Mouse (Mus musculus) heart, embryonic 14.5 days (tissue): ENCODE results near the gene Srgap2. TPM values are rescaled to one million over a fixed set of nuclear protein-coding genes. Genes with fewer than 3 reads are reported as not detected.

Source experiments
- ATAC-seq: fragments of 200-750 bp; cut with Nextera tagmentation; 2 replicates; pipeline ENCODE4 v1.8.0; 2017; ENCODE audit warnings: low read depth, moderate TSS enrichment; ENCODE audit not compliant: insufficient number of reproducible peaks, insufficient read depth, low FRiP score
- H3K27ac ChIP-seq, 2 experiments: fragments of 200-500 bp in 1 of 2; fragments of 300-500 bp in 1 of 2; sonication (generic) in 1 of 2; replicated peaks in 1 of 2; 2 replicates each; pipeline ENCODE4 v1.5.1; 2012 to 2014; ENCODE audit warnings: low read depth in 2 of 2, low read length in 2 of 2, control low read depth in 1 of 2, mild to moderate bottlenecking in 1 of 2, mixed read lengths in 1 of 2; ENCODE audit not compliant: control insufficient read depth in 1 of 2, insufficient read depth in 1 of 2
- H3K27me3 ChIP-seq: fragments of 300-500 bp; sonication (generic); 2 replicates; pipeline ENCODE4 v1.6.1; 2014; ENCODE audit warnings: mild to moderate bottlenecking, low read length, control low read depth; ENCODE audit not compliant: control insufficient read depth, insufficient read depth
- H3K36me3 ChIP-seq: fragments of 300-500 bp; sonication (generic); 2 replicates; pipeline ENCODE4 v1.6.1; 2014; ENCODE audit warnings: mild to moderate bottlenecking, control low read depth, low read length, mixed read lengths; ENCODE audit not compliant: control insufficient read depth, insufficient read depth
- H3K4me1 ChIP-seq, 2 experiments: fragments of 200-500 bp in 1 of 2; fragments of 300-500 bp in 1 of 2; sonication (generic) in 1 of 2; 2 replicates each; pipeline ENCODE4 v1.6.1; 2012 to 2014; ENCODE audit warnings: low read length in 2 of 2, control low read depth in 1 of 2, mixed read lengths in 1 of 2; ENCODE audit not compliant: control insufficient read depth in 2 of 2, insufficient read depth in 2 of 2
- H3K4me2 ChIP-seq: fragments of 300-500 bp; sonication (generic); 2 replicates; pipeline ENCODE4 v1.6.1; 2014; ENCODE audit warnings: mild to moderate bottlenecking, low read length
- H3K4me3 ChIP-seq, 2 experiments: fragments of 200-500 bp in 1 of 2; fragments of 300-500 bp in 1 of 2; sonication (generic) in 1 of 2; 2 replicates each; pipeline ENCODE4 v1.5.1; 2012 to 2014; ENCODE audit warnings: low read length in 2 of 2, mild to moderate bottlenecking in 2 of 2, control low read depth in 1 of 2, low read depth in 1 of 2, moderate library complexity in 1 of 2; ENCODE audit not compliant: control insufficient read depth in 1 of 2, insufficient read depth in 1 of 2
- H3K9ac ChIP-seq: fragments of 300-500 bp; sonication (generic); 2 replicates; pipeline ENCODE4 v1.6.1; 2014; ENCODE audit warnings: mild to moderate bottlenecking, low read length
- H3K9me3 ChIP-seq: fragments of 300-500 bp; sonication (generic); 2 replicates; pipeline ENCODE4 v1.6.1; 2016; ENCODE audit warnings: low read length, control low read depth; ENCODE audit not compliant: control insufficient read depth
- WGBS: fragments of 180-500 bp; shearing (Covaris S2); extraction: QIAGEN DNeasy Blood & Tissue Kit; methylation state at CpG from one replicate; pipeline ENCODE4 v1.1.7; 2014; 5-methylcytosine and 5-hydroxymethylcytosine counted together
- polyA plus RNA-seq: library from polyadenylated mRNA; unstranded; fragments of >200 nt; fragmentation: Nextera tagmentation; extraction: Ambion mirVana; gene quantifications from 2 replicates; pipeline ENCODE4 v1.2.1, GENCODE M21; 2014

The Srgap2 gene
- polyA plus RNA-seq, 1 experiment from 2014 or later, result 15.7 TPM

GRCm38 (mm10) chr1:131378081-131378913 is 148.9 kb downstream of the Srgap2 start:
- H3K4me3 ChIP-seq, result no peak overlapping the region
- H3K4me2 ChIP-seq, result no peak overlapping the region
- no peak overlapping the region for H3K9ac ChIP-seq
- H3K27me3 ChIP-seq, result no peaks in the 10 kb centered on the region
- ATAC-seq, result no peak
- H3K9me3 ChIP-seq, result no peaks in the 10 kb centered on the region
- peaks cover 21 to 39% of the 10 kb centered on the region in 2 experiments for H3K4me1 ChIP-seq
- H3K36me3 ChIP-seq, result no peaks in the 10 kb centered on the region
- WGBS, result 54% methylated on average over 7 of the region's 7 CpGs
- peak overlapping the region; percentile 21 to 70; a peak in 3 of 4 replicates for H3K27ac ChIP-seq

DNA sequence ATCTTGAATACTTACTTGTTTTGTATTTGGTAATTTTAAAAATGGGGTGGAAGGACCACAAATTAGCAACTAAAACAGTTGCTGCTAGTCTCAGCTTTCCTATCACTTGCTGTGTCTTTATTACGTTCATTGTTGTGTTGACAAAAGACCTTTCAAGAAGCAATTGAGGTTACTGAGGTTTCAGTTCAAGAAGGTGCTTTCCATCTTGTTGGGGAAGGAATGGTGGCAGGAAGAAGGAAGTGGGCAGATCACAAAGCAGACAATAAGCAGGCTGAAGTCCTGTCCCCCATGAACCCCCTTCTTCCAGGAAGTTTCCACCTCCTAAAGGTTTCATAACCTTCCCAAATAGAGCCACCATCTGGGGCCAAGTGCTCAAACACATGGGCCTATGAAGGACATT is 161.3 kb downstream of the Srgap2 start:
- Histone ChIP-seq H3K9me3 (no peaks in the 10 kb centered on the region), H3K27ac (no peak overlapping the region), H3K4me2 (no peak overlapping the region), H3K4me1 (0 out of 4 replicates have a peak, but pooled peaks cover 0 to 6% of the 10 kb centered on the region in 2 experiments), H3K36me3 (peaks cover 16% of the 10 kb centered on the region), H3K27me3 (no peaks in the 10 kb centered on the region), H3K4me3 (no peak overlapping the region), H3K9ac (no peak overlapping the region)
- WGBS, result 63% methylated on average over 1 of the region's 1 CpGs
- ATAC-seq, result no peak

GRCm38 (mm10) chr1:131364432-131364831 is 162.7 kb downstream of the Srgap2 start:
- ATAC-seq, result no peak
- Histone ChIP-seq H3K27me3 (no peaks in the 10 kb centered on the region), H3K4me3 (no peak overlapping the region), H3K27ac (no peak overlapping the region), H3K4me2 (no peak overlapping the region), H3K9me3 (no peaks in the 10 kb centered on the region), H3K4me1 (0 out of 4 replicates have a peak, but pooled peaks cover 0 to 6% of the 10 kb centered on the region in 2 experiments), H3K9ac (no peak overlapping the region), H3K36me3 (peaks cover 22% of the 10 kb centered on the region)
- WGBS, result 87% methylated on average over 3 of the region's 3 CpGs

DNA sequence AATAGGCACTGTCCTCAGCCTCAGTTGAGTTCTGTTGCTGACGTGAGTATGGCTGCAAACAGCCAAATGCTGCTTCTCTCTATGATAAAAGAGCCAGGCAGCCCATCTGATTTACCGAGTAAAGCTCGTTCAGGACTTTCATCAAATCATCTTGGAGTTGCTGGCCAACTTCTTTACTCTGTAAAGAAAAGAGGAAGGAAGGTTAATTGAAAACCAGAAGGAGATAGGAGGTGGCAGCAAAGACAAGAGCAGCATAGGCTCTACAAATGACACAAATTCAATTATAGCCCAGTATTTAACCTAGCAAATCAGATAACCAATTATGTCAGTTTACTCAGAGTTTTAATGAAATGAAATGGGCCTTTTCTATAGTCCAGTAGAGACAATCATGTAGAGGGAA is 163.3 kb downstream of the Srgap2 start:
- H3K36me3 ChIP-seq, result peaks cover 22% of the 10 kb centered on the region
- 0 out of 4 replicates have a peak, but pooled peaks cover 0 to 6% of the 10 kb centered on the region in 2 experiments for H3K4me1 ChIP-seq
- no peak overlapping the region for H3K4me3 ChIP-seq
- 43% methylated on average over 3 of the region's 3 CpGs for WGBS
- no peak for ATAC-seq
- no peak overlapping the region for H3K4me2 ChIP-seq
- H3K9ac ChIP-seq, result no peak overlapping the region
- H3K27me3 ChIP-seq, result no peaks in the 10 kb centered on the region
- no peak overlapping the region for H3K27ac ChIP-seq
- H3K9me3 ChIP-seq, result no peaks in the 10 kb centered on the region

GRCm38 (mm10) chr1:131362089-131362488 is 165.1 kb downstream of the Srgap2 start:
- H3K4me3 ChIP-seq, result no peak overlapping the region
- no peak overlapping the region for H3K9ac ChIP-seq
- peaks cover 22% of the 10 kb centered on the region for H3K36me3 ChIP-seq
- H3K4me1 ChIP-seq, result peaks cover 0 to 6% of the 10 kb centered on the region in 2 experiments; a peak in 1 of 4 replicates
- no peak overlapping the region for H3K27ac ChIP-seq
- no peaks in the 10 kb centered on the region for H3K27me3 ChIP-seq
- ATAC-seq, result no peak
- H3K4me2 ChIP-seq, result no peak overlapping the region
- WGBS, result 95% methylated on average over 2 of the region's 2 CpGs
- H3K9me3 ChIP-seq, result no peaks in the 10 kb centered on the region

GRCm38 (mm10) chr1:131360800-131361199 is 166.4 kb downstream of the Srgap2 start:
- Histone ChIP-seq H3K27ac (0 out of 4 replicates have a peak overlapping the region, but pooled peaks of 1 of the 2 experiments have one; percentile 6), H3K9ac (no peak overlapping the region), H3K4me2 (no peak overlapping the region), H3K9me3 (no peaks in the 10 kb centered on the region), H3K4me3 (no peak overlapping the region), H3K4me1 (peaks cover 0 to 6% of the 10 kb centered on the region in 2 experiments; a peak in 1 of 4 replicates), H3K27me3 (no peaks in the 10 kb centered on the region), H3K36me3 (peaks cover 33% of the 10 kb centered on the region)
- WGBS, result 80% methylated on average over 3 of the region's 3 CpGs
- no peak for ATAC-seq

DNA sequence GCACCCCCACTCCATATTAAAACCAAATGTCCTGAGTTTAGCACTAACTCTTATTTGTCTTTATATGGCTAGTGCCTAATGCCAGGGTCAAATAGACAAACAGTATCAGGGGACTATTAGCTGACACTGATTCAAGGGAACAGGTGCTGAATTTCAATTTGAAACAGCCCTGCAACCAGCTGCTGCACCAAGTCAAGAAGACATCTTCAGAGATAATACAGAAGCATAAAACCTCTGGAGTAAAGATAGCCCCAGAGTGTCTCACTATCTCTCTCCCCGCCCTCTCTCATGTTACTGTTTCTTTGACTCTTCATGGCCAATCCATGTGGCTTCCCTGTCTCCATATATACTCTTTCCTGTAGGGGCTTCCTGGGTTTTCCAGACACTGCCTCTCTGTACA is 167.5 kb downstream of the Srgap2 start:
- no peak overlapping the region for H3K27ac ChIP-seq
- no peak overlapping the region for H3K4me2 ChIP-seq
- WGBS, result 76% methylated on average over 1 of the region's 1 CpGs
- no peak overlapping the region for H3K4me3 ChIP-seq
- no peak for ATAC-seq
- H3K36me3 ChIP-seq, result peaks cover 45% of the 10 kb centered on the region
- H3K4me1 ChIP-seq, result peaks cover 0 to 6% of the 10 kb centered on the region in 2 experiments; a peak in 1 of 4 replicates
- H3K9ac ChIP-seq, result no peak overlapping the region
- no peaks in the 10 kb centered on the region for H3K27me3 ChIP-seq
- H3K9me3 ChIP-seq, result no peaks in the 10 kb centered on the region
